Mouse (Mus musculus) neural tube, embryonic 10.5 days (tissue): ENCODE measurements at regions not wholly inside any gene's neighbourhood (a gene's known extent, or its start where the extent isn't known, plus 50 kb on each side); places are given as distances from the start of the nearest gene placed in this dataset.
"Not testable (repeated sequence)": the region's sequence is repeated elsewhere in the genome, so short reads cannot be mapped to it uniquely, and the experiment has no call there.

Experiments used
- DNase-seq: peaks from one replicate; pipeline ENCODE4 v3.0.0-alpha.2; 2017; ENCODE audit warnings: low spot score; ENCODE audit errors: extremely low spot score

GRCm38 (mm10) chr3:21621745-21622144, 454.7 kb upstream of the Tbl1xr1 start:
- DNase-seq, result no peak

- no peak for DNase-seq
Measured at GRCm38 (mm10) chr3:21625039-21625438, 451.4 kb upstream of the Tbl1xr1 start.

- DNase-seq, result no peak
Measured at GRCm38 (mm10) chr3:21626029-21626428, 450.4 kb upstream of the Tbl1xr1 start.

GRCm38 (mm10) chr3:21627048-21627447, 449.4 kb upstream of the Tbl1xr1 start:
- not testable (repeated sequence) for DNase-seq

- DNase-seq, result no peak
Measured at GRCm38 (mm10) chr3:21633600-21634221, 442.7 kb upstream of the Tbl1xr1 start.

GRCm38 (mm10) chr3:21634675-21635204, 441.7 kb upstream of the Tbl1xr1 start:
- no peak for DNase-seq

GRCm38 (mm10) chr3:21638886-21639285, 437.6 kb upstream of the Tbl1xr1 start:
- DNase-seq, result no peak

- DNase-seq, result no peak
Measured at GRCm38 (mm10) chr3:21639576-21639975, 436.9 kb upstream of the Tbl1xr1 start.

- DNase-seq, result no peak
Measured at GRCm38 (mm10) chr3:21644086-21644485, 432.4 kb upstream of the Tbl1xr1 start.

GRCm38 (mm10) chr3:21645268-21645667, 431.2 kb upstream of the Tbl1xr1 start:
- no peak for DNase-seq

GRCm38 (mm10) chr3:21649885-21650469, 426.5 kb upstream of the Tbl1xr1 start:
- DNase-seq, result no peak

GRCm38 (mm10) chr3:21655301-21655700, 421.2 kb upstream of the Tbl1xr1 start:
- no peak for DNase-seq

- DNase-seq, result no peak
Measured at GRCm38 (mm10) chr3:21667349-21668143, 408.9 kb upstream of the Tbl1xr1 start.

GRCm38 (mm10) chr3:21671885-21672284, 404.6 kb upstream of the Tbl1xr1 start:
- no peak for DNase-seq

GRCm38 (mm10) chr3:21672492-21672891, 404.0 kb upstream of the Tbl1xr1 start:
- no peak for DNase-seq

GRCm38 (mm10) chr3:21673466-21673865, 403.0 kb upstream of the Tbl1xr1 start:
- no peak for DNase-seq

- no peak for DNase-seq
Measured at GRCm38 (mm10) chr3:21678265-21678664, 398.2 kb upstream of the Tbl1xr1 start.

- no peak for DNase-seq
Measured at GRCm38 (mm10) chr3:21678734-21679133, 397.7 kb upstream of the Tbl1xr1 start.

- DNase-seq, result not testable (repeated sequence)
Measured at GRCm38 (mm10) chr3:21697980-21698672, 378.3 kb upstream of the Tbl1xr1 start.

GRCm38 (mm10) chr3:21699526-21699925, 376.9 kb upstream of the Tbl1xr1 start:
- DNase-seq, result no peak

GRCm38 (mm10) chr3:21700326-21700725, 376.1 kb upstream of the Tbl1xr1 start:
- no peak for DNase-seq
